Mouse (Mus musculus): ENCODE results near the gene Ndufaf3.
"Not testable (repeated sequence)": the region's sequence is repeated elsewhere in the genome, so short reads cannot be mapped to it uniquely, and the experiment has no call there.

Ndufaf3 gene

GRCm38 (mm10) chr9:108566815-108567776, at the start of gene Ndufaf3:
Ndufaf3 (minus strand) TSS chr9:108567434.
- in situ Hi-C loops (cut with MboI; ENCODE audit: low pct_unique_long_range_greater_than_20kb in 1 of 2, low sequenced_read_pairs in 2 of 2, unreplicated experiment in 1 of 2): no loop called here

GRCm38 (mm10) chr9:108611488-108611887, 44.3 kb upstream of the Ndufaf3 start:
- in situ Hi-C loops (cut with MboI; ENCODE audit: low pct_unique_long_range_greater_than_20kb in 1 of 2, low sequenced_read_pairs in 2 of 2, unreplicated experiment in 1 of 2): no loop called here

- in situ Hi-C loops (cut with MboI; ENCODE audit: low pct_unique_long_range_greater_than_20kb in 1 of 2, low sequenced_read_pairs in 2 of 2, unreplicated experiment in 1 of 2): no loop called here
Observed at GRCm38 (mm10) chr9:108608889-108609288, 41.7 kb upstream of the Ndufaf3 start.

DNA sequence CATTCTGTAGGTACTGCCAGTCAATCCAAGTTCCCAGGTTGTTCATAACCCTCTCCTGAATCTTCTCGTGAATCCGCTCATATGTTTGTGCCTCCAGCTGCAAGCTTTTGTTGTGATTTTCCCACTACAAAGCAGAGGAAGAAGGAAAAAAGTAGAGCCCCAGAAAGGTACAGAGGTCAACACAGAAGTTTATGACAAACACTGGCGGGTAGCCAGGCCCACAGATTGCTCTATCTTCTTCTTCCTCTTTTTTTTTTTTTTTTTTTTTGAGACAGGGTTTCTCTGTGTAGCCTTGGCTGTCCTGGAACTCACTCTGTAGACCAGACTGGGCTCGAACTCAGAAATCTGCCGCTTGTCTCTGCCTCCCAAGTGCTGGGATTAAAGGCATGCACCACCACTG, 40.7 kb upstream of the Ndufaf3 start:
- in situ Hi-C loops (cut with MboI; ENCODE audit: low pct_unique_long_range_greater_than_20kb in 1 of 2, low sequenced_read_pairs in 2 of 2, unreplicated experiment in 1 of 2): not testable (repeated sequence)

GRCm38 (mm10) chr9:108601986-108602385, 34.8 kb upstream of the Ndufaf3 start:
- in situ Hi-C loops (cut with MboI; ENCODE audit: low pct_unique_long_range_greater_than_20kb in 1 of 2, low sequenced_read_pairs in 2 of 2, unreplicated experiment in 1 of 2): no loop called here

GRCm38 (mm10) chr9:108600011-108600410, 32.8 kb upstream of the Ndufaf3 start:
- in situ Hi-C loops (cut with MboI; ENCODE audit: low pct_unique_long_range_greater_than_20kb in 1 of 2, low sequenced_read_pairs in 2 of 2, unreplicated experiment in 1 of 2): no loop called here

GRCm38 (mm10) chr9:108599021-108599566, 31.9 kb upstream of the Ndufaf3 start:
- in situ Hi-C loops (cut with MboI; ENCODE audit: low pct_unique_long_range_greater_than_20kb in 1 of 2, low sequenced_read_pairs in 2 of 2, unreplicated experiment in 1 of 2): no loop called here

DNA sequence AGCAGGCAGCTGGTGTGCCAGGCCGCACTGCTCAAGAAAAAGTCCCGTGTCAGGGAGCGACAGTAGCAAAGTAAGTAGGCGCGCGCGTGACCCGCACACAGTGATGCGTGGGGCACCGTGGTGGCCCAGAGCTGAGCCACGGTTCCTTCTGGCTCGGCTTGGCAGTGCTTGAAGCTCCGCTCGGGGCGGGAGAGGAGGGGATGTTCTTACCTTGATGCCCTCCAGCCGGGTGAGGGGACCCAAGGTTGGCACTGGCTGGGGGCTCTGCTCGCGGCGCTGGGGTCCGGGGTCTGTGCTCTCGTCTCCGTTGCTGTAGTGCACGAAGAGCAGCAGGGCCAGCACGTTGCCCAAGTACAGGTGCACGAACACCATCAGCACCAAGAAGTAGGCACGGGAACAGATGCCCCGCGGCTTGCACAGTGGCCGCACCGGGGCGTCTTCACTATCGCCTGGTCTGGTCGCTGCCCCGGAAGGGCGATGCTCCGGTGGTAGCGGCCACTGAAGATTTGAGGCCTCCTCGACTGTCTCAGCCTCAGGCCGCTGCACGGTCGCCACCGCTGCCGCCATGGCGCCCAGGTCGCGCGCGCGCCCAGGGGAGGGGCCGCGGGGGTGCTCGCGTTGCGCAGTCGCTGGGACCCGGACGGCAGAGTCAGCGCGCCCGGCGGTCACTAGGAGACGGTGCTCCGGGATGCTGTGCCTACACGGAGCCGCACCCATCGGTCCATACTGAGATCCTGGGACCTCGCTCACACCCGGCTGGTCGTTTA, 29.9 kb upstream of the Ndufaf3 start, which contains the start of gene P4htm:
Gene P4htm, minus strand, starts transcription at position 670 of the 767 bp plus-strand sequence.
- in situ Hi-C loops (cut with MboI; ENCODE audit: low pct_unique_long_range_greater_than_20kb in 1 of 2, low sequenced_read_pairs in 2 of 2, unreplicated experiment in 1 of 2): no loop called here

- in situ Hi-C loops (cut with MboI; ENCODE audit: low pct_unique_long_range_greater_than_20kb in 1 of 2, low sequenced_read_pairs in 2 of 2, unreplicated experiment in 1 of 2): no loop called here
Observed at GRCm38 (mm10) chr9:108594354-108594753, 27.1 kb upstream of the Ndufaf3 start.

- in situ Hi-C loops (cut with MboI; ENCODE audit: low pct_unique_long_range_greater_than_20kb in 1 of 2, low sequenced_read_pairs in 2 of 2, unreplicated experiment in 1 of 2): no loop called here
Observed at GRCm38 (mm10) chr9:108591462-108591861, 24.2 kb upstream of the Ndufaf3 start.

- in situ Hi-C loops (cut with MboI; ENCODE audit: low pct_unique_long_range_greater_than_20kb in 1 of 2, low sequenced_read_pairs in 2 of 2, unreplicated experiment in 1 of 2): no loop called here
Observed at GRCm38 (mm10) chr9:108589229-108589628, 22.0 kb upstream of the Ndufaf3 start.

GRCm38 (mm10) chr9:108587571-108588180, 20.4 kb upstream of the Ndufaf3 start:
- in situ Hi-C loops (cut with MboI; ENCODE audit: low pct_unique_long_range_greater_than_20kb in 1 of 2, low sequenced_read_pairs in 2 of 2, unreplicated experiment in 1 of 2): no loop called here

DNA sequence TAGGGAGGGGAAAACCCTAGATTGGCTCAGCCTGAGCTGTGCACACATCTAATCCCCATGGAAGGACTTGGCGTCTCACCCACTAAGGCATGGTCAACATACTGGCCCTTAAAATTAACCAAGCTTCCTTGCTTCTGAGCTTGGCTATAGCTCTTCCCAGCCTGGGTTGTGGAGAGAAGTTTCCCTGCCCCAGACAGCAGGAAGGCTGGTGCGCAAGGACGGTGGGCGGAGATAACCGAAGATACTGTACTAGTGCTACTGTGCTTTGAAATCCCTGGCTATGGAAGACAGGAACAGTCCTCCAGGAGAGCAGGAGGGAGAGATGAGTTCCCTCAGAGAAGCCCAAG, 12.1 kb upstream of the Ndufaf3 start:
- in situ Hi-C loops (cut with MboI; ENCODE audit: low pct_unique_long_range_greater_than_20kb in 1 of 2, low sequenced_read_pairs in 2 of 2, unreplicated experiment in 1 of 2): no loop called here

GRCm38 (mm10) chr9:108578545-108579343, 11.5 kb upstream of the Ndufaf3 start, which contains the start of gene Wdr6:
Wdr6 (minus strand) TSS chr9:108578739.
- in situ Hi-C loops (cut with MboI; ENCODE audit: low pct_unique_long_range_greater_than_20kb in 1 of 2, low sequenced_read_pairs in 2 of 2, unreplicated experiment in 1 of 2): no loop called here

- in situ Hi-C loops (cut with MboI; ENCODE audit: low pct_unique_long_range_greater_than_20kb in 1 of 2, low sequenced_read_pairs in 2 of 2, unreplicated experiment in 1 of 2): no loop called here
Observed at GRCm38 (mm10) chr9:108577934-108578544, 10.8 kb upstream of the Ndufaf3 start.

DNA sequence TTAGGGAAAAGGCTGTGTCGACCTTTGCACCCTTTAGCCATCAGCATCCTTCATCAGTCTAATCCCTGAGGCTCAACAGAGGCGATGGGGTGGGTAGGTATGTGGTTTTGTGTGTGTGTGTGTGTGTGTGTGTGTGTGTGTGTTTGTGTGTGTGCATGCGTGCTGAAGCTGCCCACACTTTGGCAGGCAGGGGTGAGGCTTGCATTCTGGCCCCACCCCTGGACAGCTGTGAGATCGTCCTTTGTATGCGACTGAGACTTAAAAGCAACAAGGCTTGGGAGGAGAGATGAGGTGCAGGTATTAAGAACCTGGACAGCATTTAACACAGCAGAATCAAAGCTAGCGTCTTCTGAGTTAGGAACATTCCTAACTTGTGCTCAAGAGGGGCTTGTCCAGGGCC, 9.8 kb upstream of the Ndufaf3 start:
- in situ Hi-C loops (cut with MboI; ENCODE audit: low pct_unique_long_range_greater_than_20kb in 1 of 2, low sequenced_read_pairs in 2 of 2, unreplicated experiment in 1 of 2): no loop called here
